Mouse (Mus musculus) forebrain, postnatal 0 days (tissue): ENCODE results near the gene Ttc19. TPM values are rescaled to one million over a fixed set of nuclear protein-coding genes. Genes with fewer than 3 reads are reported as not detected.

ENCODE experiments used
- ATAC-seq: fragments of 200-750 bp; cut with Nextera tagmentation; 2 replicates; pipeline ENCODE4 v1.8.0; 2017; ENCODE audit warnings: mild to moderate bottlenecking, moderate library complexity
- DNase-seq: peaks from one replicate; pipeline ENCODE4 v3.0.0-alpha.2; 2015
- H3K27ac ChIP-seq: fragments of 300-500 bp; sonication (generic); 2 replicates; pipeline ENCODE4 v1.5.1; 2014; ENCODE audit warnings: low read depth, mild to moderate bottlenecking, antibody characterized with exemption, low read length, moderate library complexity, mixed read lengths
- H3K27me3 ChIP-seq: fragments of 300-500 bp; sonication (generic); 2 replicates; pipeline ENCODE4 v1.6.1; 2014; ENCODE audit warnings: mild to moderate bottlenecking, low read length, mixed read lengths; ENCODE audit not compliant: insufficient read depth
- H3K36me3 ChIP-seq: fragments of 300-500 bp; sonication (generic); 2 replicates; pipeline ENCODE4 v1.6.1; 2014; ENCODE audit warnings: mild to moderate bottlenecking, moderate library complexity; ENCODE audit not compliant: insufficient read depth
- H3K4me1 ChIP-seq: fragments of 300-500 bp; sonication (generic); 2 replicates; pipeline ENCODE4 v1.6.1; 2014; ENCODE audit warnings: antibody characterized with exemption; ENCODE audit not compliant: insufficient read depth
- H3K4me2 ChIP-seq: fragments of 300-500 bp; sonication (generic); 2 replicates; pipeline ENCODE4 v1.6.1; 2014; ENCODE audit warnings: low read depth, mild to moderate bottlenecking, moderate library complexity
- H3K4me3 ChIP-seq: fragments of 300-500 bp; sonication (generic); 2 replicates; pipeline ENCODE4 v1.5.1; 2014; ENCODE audit warnings: low read depth, low read length, mixed read lengths
- H3K9ac ChIP-seq: fragments of 300-500 bp; sonication (generic); 2 replicates; pipeline ENCODE4 v1.6.1; 2014; ENCODE audit warnings: mild to moderate bottlenecking
- H3K9me3 ChIP-seq: fragments of 300-500 bp; sonication (generic); 2 replicates; pipeline ENCODE4 v1.6.1; 2016; ENCODE audit warnings: low read length
- CTCF ChIP-seq: sonication (generic); IDR thresholded peaks from 2 replicates; pipeline ENCODE4 v1.5.1; 2016; ENCODE audit warnings: antibody characterized with exemption, control low read depth, low read depth
- WGBS: fragments of 180-500 bp; shearing (Covaris S2); extraction: QIAGEN DNeasy Blood & Tissue Kit; methylation state at CpG from one replicate; pipeline ENCODE4 v1.1.7; 2014; 5-methylcytosine and 5-hydroxymethylcytosine counted together
- polyA plus RNA-seq: library from polyadenylated mRNA; unstranded; fragments of >200 nt; fragmentation: Nextera tagmentation; extraction: Ambion mirVana; gene quantifications from 2 replicates; pipeline ENCODE4 v1.2.1, GENCODE M21; 2015
- total RNA-seq: library from RNA; depleted of rRNA; stranded (reverse); fragments of >200 nt; gene quantifications from 2 replicates; pipeline ENCODE4 v1.2.3, GENCODE M21; 2014

Ttc19 gene
- total and polyA plus RNA-seq, 2 experiments from 2014 or later = 34.4 to 64.8 TPM

DNA sequence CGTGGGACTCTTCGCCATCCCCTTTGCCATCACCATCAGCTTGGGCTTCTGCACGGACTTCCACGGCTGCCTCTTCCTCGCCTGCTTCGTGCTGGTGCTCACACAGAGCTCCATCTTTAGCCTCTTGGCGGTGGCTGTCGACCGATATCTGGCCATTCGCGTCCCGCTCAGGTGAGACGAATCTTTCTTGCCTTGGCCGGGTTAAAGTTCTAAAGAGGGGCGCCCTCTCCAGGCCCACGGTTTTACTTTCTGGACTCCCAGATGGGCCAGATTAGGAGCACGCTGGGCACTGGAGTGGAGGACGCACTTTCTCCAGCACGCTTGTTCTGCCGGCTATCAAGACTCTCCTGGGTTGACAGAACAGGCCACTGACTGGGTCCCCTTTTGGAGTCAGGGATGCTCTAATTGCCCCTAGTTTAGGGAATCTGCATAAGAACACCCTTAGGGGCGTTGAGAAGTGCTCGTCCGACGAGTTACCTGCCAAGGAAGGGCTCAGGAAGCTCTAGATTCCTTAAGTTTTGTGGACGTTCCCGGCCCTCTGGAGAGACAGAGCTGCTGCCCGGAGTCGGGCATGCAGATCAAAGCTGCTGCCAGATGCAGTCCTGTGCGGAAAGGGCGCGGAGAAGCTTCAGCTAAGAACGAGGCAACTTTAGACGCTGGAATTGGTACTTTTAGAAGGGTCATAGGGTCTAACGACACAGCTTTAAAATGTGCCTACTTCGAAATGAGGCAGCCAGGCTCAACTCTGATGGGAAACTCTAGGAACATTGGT, 31.8 kb upstream of the Ttc19 start:
- H3K4me3 ChIP-seq = peak overlapping the region; percentile 63
- no peaks in the 10 kb centered on the region for H3K36me3 ChIP-seq
- TF ChIP-seq CTCF = no peak
- H3K9me3 ChIP-seq = no peaks in the 10 kb centered on the region
- H3K4me2 ChIP-seq = peak overlapping the region; percentile 100
- H3K27me3 ChIP-seq = peaks cover 17% of the 10 kb centered on the region
- H3K9ac ChIP-seq = peak overlapping the region; percentile 47
- no peak overlapping the region for H3K27ac ChIP-seq
- H3K4me1 ChIP-seq = 0 out of 2 replicates have a peak, but pooled peaks cover 5% of the 10 kb centered on the region
- no peak for DNase-seq
- 0 out of 2 replicates have a peak, but pooled peaks have one; percentile 16 for ATAC-seq
- 4% methylated on average over 35 of the region's 35 CpGs for WGBS

DNA sequence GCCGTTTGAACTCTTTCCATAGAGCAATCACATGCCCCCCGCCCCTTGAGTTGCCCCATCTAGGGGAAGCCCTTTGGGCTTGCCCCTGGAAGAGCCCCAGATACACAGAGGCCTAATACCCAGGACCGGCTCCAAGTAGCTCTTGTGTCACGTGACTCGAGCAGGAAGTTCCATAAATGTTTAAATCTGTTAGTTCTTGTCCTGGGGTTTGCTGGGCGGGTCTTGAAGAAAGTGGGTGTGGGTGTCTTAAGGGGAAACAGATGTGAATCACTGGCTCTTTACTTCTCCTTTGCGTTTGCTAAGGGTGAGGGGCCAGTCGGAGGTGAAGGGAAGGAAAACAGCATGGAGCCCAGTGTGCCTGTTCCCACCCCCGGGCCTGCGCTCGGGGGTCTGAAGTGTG, 30.2 kb upstream of the Ttc19 start:
- no peak for TF ChIP-seq CTCF
- Histone ChIP-seq H3K9me3 (no peaks in the 10 kb centered on the region), H3K4me3 (no peak overlapping the region), H3K4me1 (0 out of 2 replicates have a peak, but pooled peaks cover 5% of the 10 kb centered on the region), H3K27me3 (peaks cover 17% of the 10 kb centered on the region), H3K36me3 (no peaks in the 10 kb centered on the region), H3K27ac (no peak overlapping the region), H3K9ac (no peak overlapping the region), H3K4me2 (no peak overlapping the region)
- ATAC-seq (no peak), DNase-seq (no peak)
- 81% methylated on average over 11 of the region's 11 CpGs for WGBS

DNA sequence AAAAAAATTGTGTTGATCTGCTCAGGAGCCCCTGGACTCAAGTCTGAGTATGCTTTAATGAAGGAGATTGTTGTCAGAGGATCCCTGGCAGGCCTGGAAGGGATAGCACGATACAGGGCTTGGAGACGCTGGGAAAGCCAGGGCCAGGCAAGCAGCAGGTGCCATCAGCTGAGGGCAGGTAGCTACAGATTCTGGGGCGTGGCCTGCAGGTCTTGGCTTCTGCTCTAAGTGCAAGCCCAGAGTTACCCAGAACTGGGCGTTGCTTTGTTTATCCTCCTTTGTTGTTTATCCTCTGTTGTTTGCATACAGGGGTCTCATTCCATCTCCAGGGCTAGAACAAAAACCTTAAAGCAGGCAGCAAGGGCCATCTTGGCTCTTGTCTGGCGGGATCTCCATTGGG, 27.9 kb upstream of the Ttc19 start:
- ATAC-seq = no peak
- DNase-seq = no peak
- 73% methylated on average over 5 of the region's 5 CpGs for WGBS
- no peak overlapping the region for H3K27ac ChIP-seq
- no peak for TF ChIP-seq CTCF
- no peak overlapping the region for H3K4me3 ChIP-seq
- H3K4me1 ChIP-seq = 0 out of 2 replicates have a peak, but pooled peaks cover 5% of the 10 kb centered on the region
- H3K36me3 ChIP-seq = no peaks in the 10 kb centered on the region
- no peak overlapping the region for H3K4me2 ChIP-seq
- H3K9me3 ChIP-seq = no peaks in the 10 kb centered on the region
- peaks cover 17% of the 10 kb centered on the region; the same call in 1 of the 2 replicates for H3K27me3 ChIP-seq
- H3K9ac ChIP-seq = no peak overlapping the region

DNA sequence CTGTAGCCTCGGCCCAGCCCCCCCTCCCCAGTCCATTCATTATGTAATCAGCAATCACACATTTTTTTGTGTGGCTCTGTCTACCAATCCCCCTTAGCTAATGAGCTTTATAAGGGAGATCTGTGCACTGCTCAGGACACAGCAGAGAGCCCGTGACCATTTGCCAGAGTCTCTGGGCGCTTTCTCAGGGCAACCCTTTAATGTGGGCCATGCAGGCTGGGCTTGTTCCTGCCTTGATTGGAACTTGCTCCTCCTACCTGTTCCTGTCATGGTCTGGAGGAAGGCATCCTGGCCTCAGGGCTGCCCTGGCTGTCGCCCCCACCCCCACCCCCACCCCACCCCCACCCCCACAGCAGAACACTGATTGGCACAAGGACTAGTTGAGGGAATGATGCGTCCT, 22.1 kb upstream of the Ttc19 start:
- H3K4me1 ChIP-seq = no peaks in the 10 kb centered on the region
- DNase-seq = no peak
- H3K4me3 ChIP-seq = no peak overlapping the region
- 42% methylated on average over 5 of the region's 5 CpGs for WGBS
- H3K27me3 ChIP-seq = no peaks in the 10 kb centered on the region
- H3K9ac ChIP-seq = no peak overlapping the region
- ATAC-seq = no peak
- no peak for TF ChIP-seq CTCF
- no peaks in the 10 kb centered on the region for H3K36me3 ChIP-seq
- no peak overlapping the region for H3K27ac ChIP-seq
- no peaks in the 10 kb centered on the region for H3K9me3 ChIP-seq
- no peak overlapping the region for H3K4me2 ChIP-seq

DNA sequence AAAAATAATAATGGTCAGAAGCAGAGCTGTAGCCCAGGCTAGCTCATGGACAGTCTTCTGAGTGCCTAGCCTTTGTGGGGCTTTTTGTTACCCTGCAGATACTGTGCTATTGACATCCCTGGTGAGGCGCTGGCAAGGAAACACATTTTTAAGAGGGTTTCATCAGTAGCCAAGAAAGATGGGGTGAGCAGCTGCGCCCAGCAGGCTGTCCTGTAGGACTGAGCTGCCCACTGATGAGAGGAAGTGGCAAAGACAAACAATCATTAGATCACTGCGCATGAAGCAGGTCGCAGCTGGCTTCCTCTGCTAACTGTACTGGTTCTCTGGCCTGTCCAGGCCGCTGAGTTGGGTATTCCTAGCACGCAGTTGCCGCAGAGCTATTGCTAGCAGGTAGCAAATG, 17.7 kb upstream of the Ttc19 start:
- H3K4me3 ChIP-seq = no peak overlapping the region
- no peak overlapping the region for H3K27ac ChIP-seq
- ATAC-seq = peak; percentile 51
- H3K4me1 ChIP-seq = no peaks in the 10 kb centered on the region
- no peaks in the 10 kb centered on the region for H3K9me3 ChIP-seq
- no peaks in the 10 kb centered on the region for H3K36me3 ChIP-seq
- 77% methylated on average over 7 of the region's 7 CpGs for WGBS
- H3K9ac ChIP-seq = no peak overlapping the region
- H3K27me3 ChIP-seq = no peaks in the 10 kb centered on the region
- no peak for DNase-seq
- no peak overlapping the region for H3K4me2 ChIP-seq
- no peak for TF ChIP-seq CTCF

DNA sequence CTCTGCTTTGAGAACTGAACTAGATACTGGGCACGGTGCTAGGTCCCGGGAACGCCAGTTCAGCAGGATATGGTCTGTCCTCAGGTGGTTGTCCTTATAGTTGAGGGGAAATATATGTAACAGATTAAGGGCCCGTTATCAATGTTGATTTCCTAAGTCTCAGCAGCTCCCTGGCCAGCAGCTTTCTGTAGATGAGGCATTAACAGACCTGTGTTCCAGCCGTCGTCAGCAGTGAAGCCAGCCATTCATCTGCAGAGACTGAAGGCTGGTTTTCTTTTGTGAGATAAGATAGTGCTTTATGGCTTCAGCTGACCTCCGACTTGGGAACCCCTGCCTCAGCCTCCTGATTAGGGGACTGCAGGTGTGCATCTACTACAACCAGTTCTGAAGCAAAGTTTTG, 17.3 kb upstream of the Ttc19 start:
- H3K27ac ChIP-seq = no peak overlapping the region
- no peak overlapping the region for H3K9ac ChIP-seq
- DNase-seq (no peak), ATAC-seq (no peak)
- no peak overlapping the region for H3K4me3 ChIP-seq
- WGBS = 68% methylated on average over 7 of the region's 7 CpGs
- no peaks in the 10 kb centered on the region for H3K9me3 ChIP-seq
- no peaks in the 10 kb centered on the region for H3K36me3 ChIP-seq
- H3K4me1 ChIP-seq = no peaks in the 10 kb centered on the region
- no peak overlapping the region for H3K4me2 ChIP-seq
- no peak for TF ChIP-seq CTCF
- H3K27me3 ChIP-seq = no peaks in the 10 kb centered on the region

DNA sequence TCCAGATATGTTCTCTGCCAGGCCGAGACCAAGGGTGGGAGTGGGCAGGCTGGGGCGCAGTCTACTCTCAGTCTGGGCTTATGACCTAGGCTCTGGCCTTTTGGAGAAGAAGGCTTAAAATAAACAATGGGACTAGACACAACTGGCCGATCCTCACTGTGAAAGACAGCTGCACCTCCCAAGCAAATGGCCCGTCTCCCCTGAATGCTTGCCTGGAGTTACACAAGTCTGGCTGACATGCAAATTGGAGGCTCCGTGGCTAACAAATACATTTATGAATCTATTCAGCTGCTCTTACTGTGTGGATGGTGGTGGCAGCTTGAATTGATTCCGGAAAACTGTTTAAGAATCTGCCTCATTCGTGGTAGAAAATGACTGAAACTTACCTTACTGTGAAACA, 15.6 kb upstream of the Ttc19 start:
- no peaks in the 10 kb centered on the region for H3K27me3 ChIP-seq
- ATAC-seq = no peak
- no peaks in the 10 kb centered on the region for H3K9me3 ChIP-seq
- no peaks in the 10 kb centered on the region for H3K4me1 ChIP-seq
- no peak overlapping the region for H3K9ac ChIP-seq
- H3K27ac ChIP-seq = 0 out of 2 replicates have a peak overlapping the region, but pooled peaks have one; percentile 29
- TF ChIP-seq CTCF = no peak
- 50% methylated on average over 7 of the region's 7 CpGs for WGBS
- peak; percentile 23 for DNase-seq
- H3K4me3 ChIP-seq = no peak overlapping the region
- H3K4me2 ChIP-seq = no peak overlapping the region
- no peaks in the 10 kb centered on the region for H3K36me3 ChIP-seq
